Mouse (Mus musculus): ENCODE results near the gene Olfr987.
"Not testable (repeated sequence)": the region's sequence is repeated elsewhere in the genome, so short reads cannot be mapped to it uniquely, and the experiment has no call there.

Gene Olfr987

DNA sequence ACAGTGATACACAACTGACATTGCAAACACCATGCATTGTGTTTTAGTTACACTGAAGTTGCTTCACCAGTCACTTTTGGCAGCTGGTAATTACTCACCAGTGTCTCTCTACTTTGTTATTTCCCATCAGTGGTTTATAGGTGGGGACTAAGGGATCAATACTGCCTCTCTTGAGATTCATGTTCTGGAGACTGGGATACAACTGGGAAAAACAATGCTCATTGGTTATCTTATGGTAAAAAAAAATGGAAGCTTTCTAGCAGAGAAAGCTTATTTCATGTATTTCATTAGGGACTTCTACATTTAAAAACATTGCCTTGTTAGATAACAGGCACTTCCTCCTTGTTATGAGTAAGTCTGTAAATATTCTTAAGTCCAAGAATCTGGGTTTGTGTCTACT lies at the start of gene Olfr987:
Gene Olfr987, minus strand, starts transcription at position 101 of the 400 bp plus-strand sequence.
- not testable (repeated sequence) for DNase-seq (ENCODE audit: low spot score)

DNA sequence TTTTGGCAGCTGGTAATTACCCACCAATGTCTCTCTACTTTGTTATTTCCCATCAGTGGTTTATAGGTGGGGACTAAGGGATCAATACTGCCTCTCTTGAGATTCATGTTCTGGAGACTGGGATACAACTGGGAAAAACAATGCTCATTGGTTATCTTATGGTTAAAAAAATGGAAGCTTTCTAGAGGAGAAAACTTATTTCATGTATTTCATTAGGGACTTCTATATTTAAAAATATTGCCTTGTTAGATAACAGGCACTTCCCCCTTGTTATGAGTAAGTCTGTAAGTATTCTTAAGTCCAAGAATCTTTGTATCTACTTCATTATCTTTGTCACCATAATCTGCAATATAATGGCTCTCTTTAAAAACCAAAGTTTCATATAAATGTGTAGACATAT lies 24.0 kb upstream of the Olfr987 start, which contains the start of gene Olfr988:
Gene Olfr988, minus strand, starts transcription at position 101 of the 400 bp plus-strand sequence.
- DNase-seq (ENCODE audit: low spot score): not testable (repeated sequence)

DNA sequence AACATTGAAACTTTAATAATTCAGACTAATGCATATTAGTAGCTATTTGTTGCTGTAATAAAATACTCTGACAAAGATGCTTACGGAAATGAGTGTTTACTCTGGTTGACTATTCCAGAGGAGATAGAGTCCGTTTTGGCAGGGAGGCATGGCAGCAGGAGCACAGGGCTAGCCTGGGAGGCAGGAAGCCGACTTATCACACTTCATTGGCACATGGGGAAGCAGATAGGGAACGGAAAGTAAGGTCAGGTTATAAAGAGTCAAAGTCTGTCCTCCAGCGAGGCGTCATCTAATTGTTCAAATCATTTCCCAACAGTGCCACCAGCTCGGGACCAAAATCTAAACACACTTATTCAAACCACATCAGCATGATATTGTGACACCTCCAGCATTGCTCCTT lies 857 bp upstream of the Olfr987 start:
- DNase-seq (ENCODE audit: low spot score): no peak

DNA sequence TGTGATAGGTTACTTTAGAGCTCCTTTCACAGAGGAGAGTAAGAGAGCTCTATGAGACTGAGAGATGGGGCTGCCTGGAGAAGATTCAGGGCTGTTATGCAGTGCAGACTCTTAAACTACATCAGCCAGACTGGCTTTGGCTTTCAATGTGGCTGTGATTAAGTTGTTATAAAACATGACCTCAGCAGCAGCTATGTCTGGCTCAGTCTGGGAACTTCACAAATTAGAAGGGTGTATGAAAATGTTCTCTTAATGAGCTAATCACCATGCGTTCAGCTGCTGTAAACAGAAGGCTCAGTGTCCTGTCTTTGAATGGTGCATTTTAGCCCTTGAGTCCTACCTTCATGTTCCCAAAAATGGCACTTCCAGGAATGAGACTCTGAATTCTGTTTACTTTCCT lies 20.0 kb downstream of the Olfr987 start:
- DNase-seq (ENCODE audit: low spot score): no peak

DNA sequence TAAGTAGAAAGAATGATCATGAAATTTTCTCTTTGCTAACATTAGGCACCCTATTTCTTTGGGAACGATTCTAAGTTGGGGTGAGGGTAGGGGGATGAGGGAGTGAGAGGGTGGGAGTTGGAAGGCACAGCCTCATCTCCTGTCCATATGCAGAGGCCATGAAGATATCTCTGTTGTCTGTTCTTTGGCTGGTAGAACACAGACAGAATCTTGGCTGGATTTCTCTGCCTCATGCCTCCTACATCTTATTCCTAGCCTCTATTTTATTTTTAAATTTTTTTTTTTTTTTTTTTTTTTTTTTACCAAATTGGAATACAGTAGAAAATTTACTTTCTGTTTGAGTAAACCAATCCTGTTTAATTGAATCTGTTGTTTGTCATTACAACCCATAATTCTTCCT lies 53.7 kb downstream of the Olfr987 start:
- no peak for DNase-seq (ENCODE audit: low spot score)

DNA sequence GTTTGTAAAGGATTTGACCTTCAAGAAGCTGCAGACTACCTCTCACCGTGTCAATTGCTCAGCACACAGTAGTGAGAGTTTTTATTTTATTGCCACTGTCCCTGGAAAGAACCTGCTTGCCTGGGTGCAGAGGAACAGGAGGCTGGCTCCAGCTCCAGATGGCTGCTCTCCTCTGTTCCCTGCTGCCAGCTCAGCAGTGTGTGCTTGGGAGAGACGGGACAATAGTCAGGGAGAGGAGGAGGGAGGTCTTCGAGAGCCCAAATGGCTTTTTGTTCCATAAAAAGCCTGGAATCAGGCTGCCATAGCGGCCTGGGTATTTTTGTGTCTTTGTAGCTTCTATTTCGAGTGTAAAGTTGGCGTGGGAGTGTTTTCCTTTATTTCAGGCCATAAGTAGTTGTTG lies 54.5 kb downstream of the Olfr987 start:
- DNase-seq (ENCODE audit: low spot score): no peak

DNA sequence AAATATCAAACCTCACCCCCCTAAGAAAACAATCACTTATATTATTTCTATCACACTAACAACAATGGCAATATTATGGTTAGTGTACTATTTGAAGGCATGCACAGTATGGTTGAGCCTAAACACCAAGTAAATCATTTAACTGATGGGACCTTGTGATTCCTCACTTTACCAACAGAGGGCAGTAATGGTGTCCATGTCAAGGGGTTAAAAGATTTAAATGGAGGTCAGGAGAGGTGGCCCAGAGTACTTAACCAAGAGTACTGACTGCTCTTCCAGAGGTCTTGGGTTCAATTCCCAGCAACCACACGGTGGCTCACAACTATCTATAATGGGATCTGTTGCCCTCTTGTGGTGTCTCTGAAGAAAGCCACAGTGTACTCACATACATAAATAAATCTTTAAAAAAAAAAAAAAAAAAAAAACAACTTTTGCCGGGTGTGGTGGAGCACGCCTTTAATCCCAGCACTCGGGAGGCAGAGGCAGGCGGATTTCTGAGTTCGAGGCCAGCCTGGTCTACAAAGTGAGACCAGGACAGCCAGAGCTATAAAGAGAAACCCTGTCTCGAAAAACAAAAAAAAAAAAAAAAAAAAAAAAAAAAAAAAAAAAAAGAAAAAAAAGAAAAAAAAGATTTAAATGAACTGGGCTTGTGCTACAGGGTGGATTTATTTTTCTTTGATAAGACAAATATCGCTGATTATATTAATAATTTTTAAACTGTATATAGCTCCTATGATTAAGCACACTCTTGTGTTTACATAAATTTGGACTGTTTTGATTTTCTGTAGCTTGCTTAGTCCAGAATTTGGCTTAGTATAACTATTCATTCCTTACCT lies 55.3 kb downstream of the Olfr987 start:
- DNase-seq (ENCODE audit: low spot score): no peak

DNA sequence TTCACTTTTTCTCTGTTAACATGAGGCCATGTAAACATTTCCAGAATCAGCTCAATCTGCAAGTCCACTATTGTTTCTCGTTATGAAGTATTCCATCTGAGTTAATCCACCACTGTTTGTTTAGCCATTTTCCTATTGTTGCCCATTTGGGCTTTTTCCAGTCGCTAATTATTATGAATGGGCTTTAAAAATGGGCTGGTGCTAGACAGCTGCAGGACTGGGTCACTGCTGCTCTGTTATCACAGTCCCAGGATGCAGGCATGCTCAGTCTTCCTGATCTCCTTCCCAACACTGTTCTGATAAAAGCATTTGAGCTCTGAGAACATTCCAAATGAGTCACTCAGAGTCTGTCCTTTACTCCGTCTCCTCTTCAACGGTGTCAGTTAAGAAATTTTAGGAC lies 58.1 kb downstream of the Olfr987 start:
- no peak for DNase-seq (ENCODE audit: low spot score)

Measured in urinary bladder, postnatal 14 days (tissue).